15 mouse cellular contexts compared by ENCODE assay signal in the genomic region with DNA sequence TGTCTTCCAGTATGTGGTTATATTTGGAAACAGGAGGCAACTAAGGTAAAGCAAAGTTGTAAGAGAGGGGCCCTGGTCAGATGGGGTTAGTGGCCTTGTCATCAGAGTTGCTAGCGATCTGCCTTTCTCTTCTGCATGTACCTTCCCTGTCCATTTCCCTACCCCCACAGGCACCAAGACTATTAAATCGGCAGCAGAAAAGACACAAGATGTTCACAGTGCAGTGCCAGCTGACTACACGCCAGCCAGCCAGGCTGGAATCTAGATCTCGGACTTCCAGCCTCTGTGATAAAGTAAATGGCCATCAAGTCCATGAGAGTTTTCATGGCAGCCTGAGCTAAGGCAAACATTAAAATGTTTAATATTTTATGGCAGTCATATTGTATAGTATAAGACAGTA.
DNase-seq lines count a peak whose midpoint lies in the region; ATAC-seq and TF ChIP-seq lines count a peak whose summit lies in the region.
"Had no signal": no experiment of that assay in that cellular context is flagged by ENCODE, and none has a peak within 500 bp of the region (broad histone marks: within the 10 kb centered on the region; RNA-seq: fewer than 3 reads in every experiment).

No protein-coding gene starts in this region.

- no peak for TF ChIP-seq CTCF in gastrocnemius, adult 2 months (IDR thresholded peaks at IDR 0.05)

- intact Hi-C loops in gastrocnemius, adult 2 months (cut with DNase I): no loop called here

- no peak overlapping the region for H3K4me3 ChIP-seq in gastrocnemius, adult 2 months
- H3K4me3 ChIP-seq: embryonic facial prominence, embryonic 12.5 days; heart, embryonic 15.5 days; hindbrain, embryonic 15.5 days; liver, embryonic 12.5 days; midbrain, embryonic 13.5 days had no signal

- no peak for ATAC-seq in granulocyte monocyte progenitor cell, adult 5-6 weeks (replicated peaks; ENCODE audit: poor library complexity, severe bottlenecking)
- ATAC-seq: liver, embryonic 12.5 days; midbrain, embryonic 13.5 days had no signal

- no peak overlapping the region for H3K27ac ChIP-seq in gastrocnemius, adult 2 months
- H3K27ac ChIP-seq: embryonic facial prominence, embryonic 12.5 days; heart, embryonic 15.5 days; hindbrain, embryonic 15.5 days; liver, embryonic 12.5 days; midbrain, embryonic 13.5 days had no signal

- peak; percentile 22 to 35 for DNase-seq in heart, adult 18-20 months
- no peak for DNase-seq in heart, postnatal 4 days
- DNase-seq in urinary bladder, postnatal 14 days (ENCODE audit: low spot score): peak; percentile 41
- no peak for DNase-seq in urinary bladder, adult 18-20 months (ENCODE audit: low spot score in 2 of 2)
- peak; percentile 43 for DNase-seq in gastrocnemius, adult 2 months
- DNase-seq in left cerebral cortex, adult 8-10 months (ENCODE audit: low spot score in 2 of 2): no peak
- DNase-seq: adrenal gland, adult 8-10 months; kidney, adult 2 months; lung, postnatal 4 days had no signal

Comparison
In these comparisons a context has a peak if more than half of its experiments do, and no peak if none do; other contexts are left out.
1. DNase-seq: peak in heart, adult 18-20 months (2 of 2), urinary bladder, postnatal 14 days (single experiment) and gastrocnemius, adult 2 months (single experiment); none in heart, postnatal 4 days (single experiment), urinary bladder, adult 18-20 months (0 of 2) and left cerebral cortex, adult 8-10 months (0 of 2).